ENCODE assay signal across 8 mouse cellular contexts in the genomic region with DNA sequence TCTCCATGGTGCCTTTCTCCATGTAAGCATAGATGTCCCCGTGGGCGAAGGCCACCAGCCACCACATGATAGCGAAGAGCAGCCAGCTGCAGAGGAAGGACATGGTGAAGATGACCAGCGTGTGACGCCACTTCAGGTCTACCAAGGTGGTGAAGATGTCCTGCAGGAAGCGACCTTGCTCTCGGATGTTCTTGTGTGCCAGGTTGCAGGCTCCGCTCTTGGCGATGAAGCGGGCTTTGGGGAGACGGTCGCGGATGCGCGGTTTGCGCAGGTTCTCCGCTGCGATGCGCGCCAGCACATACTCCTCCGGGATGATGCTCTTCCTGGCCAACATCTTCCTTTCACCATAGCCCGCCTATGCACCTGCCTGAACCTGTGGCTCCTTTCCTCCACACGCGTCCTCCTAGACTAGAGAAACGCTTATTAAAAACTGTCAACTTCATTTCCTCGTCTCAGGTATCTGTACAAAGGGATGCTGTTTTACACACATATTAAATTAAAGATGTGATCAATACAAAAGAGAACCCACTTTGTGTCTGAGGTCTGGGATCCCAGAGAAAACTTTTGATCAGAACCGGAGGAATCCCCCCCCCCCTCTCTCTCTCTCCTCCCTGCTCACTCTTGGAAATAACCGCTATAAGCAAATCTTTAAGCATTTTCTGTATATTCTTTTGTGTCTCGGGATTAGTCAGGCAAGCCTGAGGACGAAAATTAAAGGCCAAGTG. TPM values are rescaled to one million over a fixed set of nuclear protein-coding genes. Genes with fewer than 3 reads are reported as not detected.
DNase-seq lines count a peak whose midpoint lies in the region; ATAC-seq and TF ChIP-seq lines count a peak whose summit lies in the region.

No protein-coding gene starts in this region.

- no peak for ATAC-seq in CD4-positive, CD25-positive, alpha-beta regulatory T cell, adult 4 months
- ATAC-seq in lung, embryonic 16.5 days (ENCODE audit: low read depth): no peak
- no peak for ATAC-seq in neural tube, embryonic 13.5 days (ENCODE audit: low read depth)

- H3K4me1 ChIP-seq in lung, embryonic 16.5 days (replicated peaks; ENCODE audit: control insufficient read depth, insufficient read depth, low read length): peaks cover 20% of the 10 kb centered on the region
- H3K4me1 ChIP-seq in neural tube, embryonic 13.5 days (replicated peaks): peaks cover 26% of the 10 kb centered on the region

- WGBS in lung, embryonic 16.5 days: 9% methylated on average over 30 of the region's 30 CpGs
- WGBS in neural tube, embryonic 13.5 days: 8% methylated on average over 30 of the region's 30 CpGs

- peak overlapping the region; percentile 35 for H3K9ac ChIP-seq in lung, embryonic 16.5 days (ENCODE audit: low read length)
- peak overlapping the region; percentile 41 for H3K9ac ChIP-seq in neural tube, embryonic 13.5 days

- H3K36me3 ChIP-seq in lung, embryonic 16.5 days (ENCODE audit: control insufficient read depth, insufficient read depth, low read length): no peaks in the 10 kb centered on the region
- H3K36me3 ChIP-seq in neural tube, embryonic 13.5 days: no peaks in the 10 kb centered on the region

- H3K27me3 ChIP-seq in lung, embryonic 16.5 days (ENCODE audit: control insufficient read depth, insufficient read depth, low read depth, low read length): peaks cover 20% of the 10 kb centered on the region
- H3K27me3 ChIP-seq in neural tube, embryonic 13.5 days: peaks cover 65% of the 10 kb centered on the region

- H3K4me2 ChIP-seq in lung, embryonic 16.5 days (ENCODE audit: low read depth, low read length): peak overlapping the region; percentile 87
- peak overlapping the region; percentile 87 for H3K4me2 ChIP-seq in neural tube, embryonic 13.5 days

- DNase-seq in CD4-positive, CD25-positive, alpha-beta regulatory T cell, adult 2 months (ENCODE audit: low read depth, low spot score): peak; percentile 4
- DNase-seq in lung, postnatal 14 days: no peak
- peak; percentile 31 to 32 for DNase-seq in kidney, postnatal 4 days
- no peak for DNase-seq in ovary, postnatal 10 days (ENCODE audit: low spot score)
- no peak for DNase-seq in layer of hippocampus, adult 2 months (ENCODE audit: low spot score in 2 of 2)

- H3K27ac ChIP-seq in lung, embryonic 16.5 days (ENCODE audit: low read length): no peak overlapping the region
- no peak overlapping the region for H3K27ac ChIP-seq in neural tube, embryonic 13.5 days (replicated peaks)
- no peak overlapping the region for H3K27ac ChIP-seq in layer of hippocampus, adult 2 months

- no peaks in the 10 kb centered on the region for H3K9me3 ChIP-seq in lung, embryonic 16.5 days (ENCODE audit: control insufficient read depth, low read length)
- no peaks in the 10 kb centered on the region for H3K9me3 ChIP-seq in neural tube, embryonic 13.5 days

- peak overlapping the region; percentile 53 for H3K4me3 ChIP-seq in lung, embryonic 16.5 days (ENCODE audit: low read length)
- H3K4me3 ChIP-seq in neural tube, embryonic 13.5 days: peak overlapping the region; percentile 46
- no peak overlapping the region; the same call in 1 of the 2 replicates for H3K4me3 ChIP-seq in layer of hippocampus, adult 2 months

- no peak for TF ChIP-seq CTCF in layer of hippocampus, adult 2 months (conservative IDR thresholded peaks at IDR 0.05)

RNA-seq across cellular contexts. Expression of a gene that starts 1.2 kb away (rescaled TPM):
- polyA plus RNA-seq in CD4-positive, CD25-positive, alpha-beta regulatory T cell, adult 4 months (2017; shearing (Covaris generic)): not detected
- 17.8 and 18.8 TPM in 2 replicates for polyA plus RNA-seq in lung, embryonic 16.5 days (2015; fragmentation: Nextera tagmentation; extraction: Ambion mirVana)
- 9.9 and 11.0 TPM in 2 replicates for polyA plus RNA-seq in neural tube, embryonic 13.5 days (2015; fragmentation: Nextera tagmentation; extraction: Ambion mirVana)
- 1 to 10 TPM; 1.7 to 2.3 TPM for total RNA-seq in layer of hippocampus, adult 2 months (2021)

Comparison
In these comparisons a context has a peak if more than half of its experiments do, and no peak if none do; other contexts are left out.
1. DNase-seq: peak in CD4-positive, CD25-positive, alpha-beta regulatory T cell, adult 2 months (single experiment) and kidney, postnatal 4 days (2 of 2); none in lung, postnatal 14 days (single experiment), ovary, postnatal 10 days (single experiment) and layer of hippocampus, adult 2 months (0 of 2).
2. RNA of a gene that starts 1.2 kb away (polyA plus RNA-seq): 17.8 to 18.8 TPM in lung, embryonic 16.5 days and 9.9 to 11.0 TPM in neural tube, embryonic 13.5 days; not detected in CD4-positive, CD25-positive, alpha-beta regulatory T cell, adult 4 months; every median in the first group is over 10 times any median in the second.